Mouse (Mus musculus): ENCODE results near the gene Foxp1. TPM values are rescaled to one million over a fixed set of nuclear protein-coding genes. Genes with fewer than 3 reads are reported as not detected.

The Foxp1 gene
- polyA plus RNA-seq, 1 experiment from 2014 or later: 70.4 TPM

GRCm38 (mm10) chr6:99268171-99269061 is 254.1 kb downstream of the Foxp1 start:
- Histone ChIP-seq H3K27me3 (0 out of 2 replicates have a peak, but pooled peaks cover 3% of the 10 kb centered on the region), H3K4me3 (replicated peaks) (no peak overlapping the region), H3K9me3 (no peaks in the 10 kb centered on the region), H3K27ac (no peak overlapping the region), H3K36me3 (no peaks in the 10 kb centered on the region), H3K4me2 (replicated peaks) (no peak overlapping the region), H3K9ac (replicated peaks) (no peak overlapping the region), H3K4me1 (replicated peaks) (peaks cover 41% of the 10 kb centered on the region)
- 51% methylated on average over 20 of the region's 20 CpGs for WGBS
- peak; percentile 61; the same call in 1 of the 2 replicates for ATAC-seq

GRCm38 (mm10) chr6:99265945-99266656 is 256.4 kb downstream of the Foxp1 start:
- Histone ChIP-seq H3K27me3 (0 out of 2 replicates have a peak, but pooled peaks cover 3% of the 10 kb centered on the region), H3K4me3 (replicated peaks) (no peak overlapping the region), H3K4me2 (replicated peaks) (peak overlapping the region; percentile 22), H3K36me3 (no peaks in the 10 kb centered on the region), H3K4me1 (replicated peaks) (peaks cover 57% of the 10 kb centered on the region), H3K27ac (peak overlapping the region; percentile 64), H3K9me3 (no peaks in the 10 kb centered on the region), H3K9ac (replicated peaks) (peak overlapping the region; percentile 46)
- WGBS: 7% methylated on average over 13 of the region's 13 CpGs
- no peak for ATAC-seq

DNA sequence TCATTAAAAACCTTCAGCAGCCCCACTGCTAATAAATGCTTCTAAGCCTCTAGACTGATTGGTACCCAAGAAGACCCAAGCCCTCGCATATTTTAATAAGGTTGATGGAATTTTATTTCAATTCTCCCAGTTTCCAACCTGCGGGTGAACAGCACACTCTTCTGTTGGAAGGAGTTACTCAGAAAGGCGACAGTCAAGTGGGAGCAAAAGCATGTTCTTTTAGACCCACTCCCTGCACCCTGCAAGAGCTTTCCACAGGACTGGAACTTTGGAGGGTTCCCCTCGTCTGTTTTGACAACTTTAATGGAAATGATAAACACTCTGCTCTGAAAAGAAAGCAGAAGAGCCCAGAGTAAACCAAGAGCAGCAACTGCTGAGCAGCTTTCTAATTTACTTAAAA is 257.3 kb downstream of the Foxp1 start:
- Histone ChIP-seq H3K4me3 (replicated peaks) (no peak overlapping the region), H3K9me3 (no peaks in the 10 kb centered on the region), H3K4me2 (replicated peaks) (peak overlapping the region; percentile 22; the same call in 1 of the 2 replicates), H3K4me1 (replicated peaks) (peaks cover 63% of the 10 kb centered on the region), H3K27me3 (0 out of 2 replicates have a peak, but pooled peaks cover 3% of the 10 kb centered on the region), H3K36me3 (no peaks in the 10 kb centered on the region), H3K27ac (no peak overlapping the region), H3K9ac (replicated peaks) (no peak overlapping the region)
- no peak for ATAC-seq
- WGBS: 28% methylated on average over 4 of the region's 4 CpGs

- Histone ChIP-seq H3K4me3 (replicated peaks) (no peak overlapping the region), H3K27ac (no peak overlapping the region)
- WGBS: 32% methylated on average over 13 of the region's 13 CpGs
Measured at GRCm38 (mm10) chr6:99264192-99265093, 258.1 kb downstream of the Foxp1 start.

GRCm38 (mm10) chr6:99263886-99264185 is 258.7 kb downstream of the Foxp1 start:
- Histone ChIP-seq H3K9me3 (no peaks in the 10 kb centered on the region), H3K27ac (no peak overlapping the region), H3K4me2 (replicated peaks) (no peak overlapping the region), H3K36me3 (no peaks in the 10 kb centered on the region), H3K27me3 (0 out of 2 replicates have a peak, but pooled peaks cover 3% of the 10 kb centered on the region), H3K4me3 (replicated peaks) (no peak overlapping the region), H3K4me1 (replicated peaks) (peaks cover 63% of the 10 kb centered on the region), H3K9ac (replicated peaks) (no peak overlapping the region)
- ATAC-seq: no peak
- 54% methylated on average over 2 of the region's 2 CpGs for WGBS

More at GRCm38 (mm10) chr6:99264192-99265093, 258.1 kb downstream of the Foxp1 start:
- H3K9me3 ChIP-seq: no peaks in the 10 kb centered on the region
- no peak overlapping the region for H3K4me2 ChIP-seq (replicated peaks)
- H3K36me3 ChIP-seq: no peaks in the 10 kb centered on the region
- H3K9ac ChIP-seq (replicated peaks): no peak overlapping the region
- no peak for ATAC-seq
- H3K27me3 ChIP-seq: 0 out of 2 replicates have a peak, but pooled peaks cover 3% of the 10 kb centered on the region
- H3K4me1 ChIP-seq (replicated peaks): peaks cover 63% of the 10 kb centered on the region

GRCm38 (mm10) chr6:99263061-99263885 is 259.2 kb downstream of the Foxp1 start:
- peaks cover 58% of the 10 kb centered on the region for H3K4me1 ChIP-seq (replicated peaks)
- no peak overlapping the region for H3K9ac ChIP-seq (replicated peaks)
- H3K9me3 ChIP-seq: no peaks in the 10 kb centered on the region
- H3K27ac ChIP-seq: no peak overlapping the region
- ATAC-seq: no peak
- H3K4me2 ChIP-seq (replicated peaks): no peak overlapping the region
- WGBS: 12% methylated on average over 10 of the region's 12 CpGs
- H3K36me3 ChIP-seq: no peaks in the 10 kb centered on the region
- H3K4me3 ChIP-seq (replicated peaks): no peak overlapping the region
- H3K27me3 ChIP-seq: 0 out of 2 replicates have a peak, but pooled peaks cover 3% of the 10 kb centered on the region

DNA sequence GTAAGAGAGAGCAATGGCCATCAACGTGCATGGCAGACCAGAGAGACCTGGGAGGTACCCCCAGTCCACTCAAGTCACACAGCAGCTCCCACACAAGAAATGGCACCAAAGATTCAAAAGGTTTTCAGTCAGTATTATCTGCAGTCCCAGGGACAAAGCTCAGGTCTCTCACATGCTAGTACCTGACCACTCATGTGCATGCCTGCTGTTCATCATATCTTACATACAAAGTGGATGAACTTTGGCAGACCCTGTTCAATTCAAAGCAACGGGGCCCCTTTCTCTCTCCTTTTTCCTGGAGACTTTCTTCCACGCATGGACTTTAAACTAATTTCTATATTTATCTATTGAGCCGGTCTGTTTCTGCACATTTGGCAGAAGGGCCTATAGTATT is 260.8 kb downstream of the Foxp1 start:
- Histone ChIP-seq H3K9ac (replicated peaks) (no peak overlapping the region), H3K36me3 (no peaks in the 10 kb centered on the region), H3K4me1 (replicated peaks) (peaks cover 54% of the 10 kb centered on the region), H3K27me3 (0 out of 2 replicates have a peak, but pooled peaks cover 3% of the 10 kb centered on the region), H3K27ac (no peak overlapping the region), H3K4me3 (replicated peaks) (no peak overlapping the region), H3K4me2 (replicated peaks) (no peak overlapping the region), H3K9me3 (no peaks in the 10 kb centered on the region)
- WGBS: 49% methylated on average over 4 of the region's 4 CpGs
- no peak for ATAC-seq

GRCm38 (mm10) chr6:99260941-99261736 is 261.4 kb downstream of the Foxp1 start:
- Histone ChIP-seq H3K9ac (replicated peaks) (no peak overlapping the region), H3K4me2 (replicated peaks) (no peak overlapping the region), H3K27me3 (0 out of 2 replicates have a peak, but pooled peaks cover 3% of the 10 kb centered on the region), H3K36me3 (no peaks in the 10 kb centered on the region), H3K4me3 (replicated peaks) (no peak overlapping the region), H3K4me1 (replicated peaks) (peaks cover 48% of the 10 kb centered on the region), H3K9me3 (no peaks in the 10 kb centered on the region), H3K27ac (no peak overlapping the region)
- whole genome bisulfite sequencing: 31% methylated on average over 11 of the region's 11 CpGs
- no peak for ATAC-seq

DNA sequence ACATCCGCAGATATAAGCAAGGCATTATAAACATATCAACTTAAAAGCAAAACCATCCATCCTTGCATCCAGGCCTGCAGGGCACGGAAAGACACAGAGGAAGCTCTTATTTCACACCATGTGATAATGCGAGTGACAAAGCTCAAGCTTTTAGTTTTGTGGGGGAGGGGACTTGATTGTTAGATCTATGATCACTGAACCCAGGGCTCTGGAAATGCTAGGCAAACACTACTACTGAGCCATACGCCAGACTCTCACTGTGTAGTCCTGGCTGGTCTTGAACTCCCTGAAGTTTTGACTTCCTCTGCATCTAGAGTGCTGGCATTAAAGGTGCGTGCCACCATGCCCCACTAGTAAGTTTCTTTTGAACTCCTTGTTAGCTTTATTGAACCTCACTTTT is 264.2 kb downstream of the Foxp1 start:
- no peaks in the 10 kb centered on the region for H3K9me3 ChIP-seq
- no peaks in the 10 kb centered on the region for H3K27me3 ChIP-seq
- H3K4me2 ChIP-seq (replicated peaks): no peak overlapping the region
- no peak overlapping the region for H3K9ac ChIP-seq (replicated peaks)
- no peaks in the 10 kb centered on the region for H3K36me3 ChIP-seq
- no peak overlapping the region for H3K4me3 ChIP-seq (replicated peaks)
- peaks cover 21% of the 10 kb centered on the region for H3K4me1 ChIP-seq (replicated peaks)
- ATAC-seq: no peak
- WGBS: 84% methylated on average over 5 of the region's 5 CpGs
- H3K27ac ChIP-seq: no peak overlapping the region

DNA sequence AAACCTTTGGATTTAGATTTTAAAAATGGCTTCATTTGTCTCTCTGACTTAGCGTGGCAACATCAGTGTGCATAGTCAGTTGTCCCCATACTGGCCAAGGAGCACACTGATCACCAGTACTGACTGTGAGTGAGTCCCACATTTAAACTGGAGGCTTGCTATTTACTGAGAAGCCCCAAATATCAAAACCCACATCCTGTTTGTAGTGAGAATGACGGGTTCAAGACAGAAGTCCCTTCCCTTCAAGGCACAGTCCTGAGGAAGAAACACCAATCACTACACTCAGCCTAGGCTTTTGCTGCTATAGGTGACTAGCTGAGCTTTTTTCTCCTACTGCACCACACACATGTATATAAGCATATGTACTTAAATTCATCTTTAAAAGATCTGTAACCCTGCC is 264.8 kb downstream of the Foxp1 start:
- Histone ChIP-seq H3K36me3 (no peaks in the 10 kb centered on the region), H3K27ac (no peak overlapping the region), H3K4me1 (replicated peaks) (peaks cover 18% of the 10 kb centered on the region), H3K27me3 (no peaks in the 10 kb centered on the region), H3K4me2 (replicated peaks) (no peak overlapping the region), H3K9me3 (no peaks in the 10 kb centered on the region), H3K9ac (replicated peaks) (no peak overlapping the region), H3K4me3 (replicated peaks) (no peak overlapping the region)
- no peak for ATAC-seq
- 87% methylated on average over 2 of the region's 2 CpGs for WGBS
